Mouse (Mus musculus) cerebellum, adult 2 months (tissue): ENCODE results near the gene B230217C12Rik. TPM values are rescaled to one million over a fixed set of nuclear protein-coding genes. Genes with fewer than 3 reads are reported as not detected.

Experiments used
- DNase-seq, 2 experiments: peaks; one replicate each; pipeline ENCODE4 v3.0.0; 2021
- H3K27ac ChIP-seq: fragments of 200-500 bp; 2 replicates; pipeline ENCODE4 v1.5.1; 2012; ENCODE audit warnings: low read length, control low read depth, inconsistent platforms; ENCODE audit not compliant: insufficient read depth
- H3K27me3 ChIP-seq: fragments of 200-500 bp; 2 replicates; pipeline ENCODE4 v1.6.1; 2012; ENCODE audit warnings: inconsistent platforms, mild to moderate bottlenecking, low read length, moderate library complexity; ENCODE audit not compliant: control insufficient read depth, insufficient read depth
- H3K4me1 ChIP-seq: fragments of 200-500 bp; 2 replicates; pipeline ENCODE4 v1.6.1; 2011; ENCODE audit warnings: low read length; ENCODE audit not compliant: control insufficient read depth, insufficient read depth
- H3K4me3 ChIP-seq: fragments of 200-500 bp; replicated peaks from 2 replicates; pipeline ENCODE3; 2011; ENCODE audit warnings: mild to moderate bottlenecking, low read depth, low read length, control low read depth; ENCODE audit not compliant: insufficient read depth
- CTCF ChIP-seq: fragments of 200-500 bp; IDR thresholded peaks from 2 replicates; pipeline ENCODE4 v1.5.1; 2011; ENCODE audit warnings: low read depth, mild to moderate bottlenecking, control low read depth, low read length, moderate library complexity, borderline replicate concordance; ENCODE audit not compliant: insufficient read depth
- POLR2A ChIP-seq: fragments of 200-500 bp; IDR thresholded peaks from 2 replicates; pipeline ENCODE4 v1.6.1; 2011; ENCODE audit warnings: low read length, control low read depth, borderline replicate concordance; ENCODE audit not compliant: insufficient read depth
- WGBS: fragments of 180-500 bp; shearing (Covaris S2); methylation state at CpG from one replicate; pipeline ENCODE4 v1.1.7; 2018; 5-methylcytosine and 5-hydroxymethylcytosine counted together
- polyA plus RNA-seq: library from polyadenylated mRNA; depleted of rRNA; stranded (reverse); fragments of >200 nt; gene quantifications from 2 replicates; pipeline ENCODE4 v1.2.3, GENCODE M21; 2012

Gene B230217C12Rik
- polyA plus RNA-seq, 1 experiment = 117 TPM

GRCm38 (mm10) chr11:97816916-97817315, 23.7 kb upstream of the B230217C12Rik start:
- no peaks in the 10 kb centered on the region for H3K27me3 ChIP-seq
- 66% methylated on average over 9 of the region's 9 CpGs for WGBS
- no peak for TF ChIP-seq CTCF
- TF ChIP-seq POLR2A = no peak
- DNase-seq = no peak
- H3K4me1 ChIP-seq = peaks cover 51% of the 10 kb centered on the region
- H3K27ac ChIP-seq = no peak overlapping the region
- no peak overlapping the region for H3K4me3 ChIP-seq

- Histone ChIP-seq H3K27me3 (no peaks in the 10 kb centered on the region), H3K4me3 (no peak overlapping the region), H3K27ac (no peak overlapping the region), H3K4me1 (peaks cover 51% of the 10 kb centered on the region)
- DNase-seq = no peak
- TF ChIP-seq POLR2A = no peak
- no peak for TF ChIP-seq CTCF
- 77% methylated on average over 5 of the region's 5 CpGs for WGBS
Observed at GRCm38 (mm10) chr11:97817379-97817778, 23.2 kb upstream of the B230217C12Rik start.

GRCm38 (mm10) chr11:97818003-97818402, 22.6 kb upstream of the B230217C12Rik start:
- DNase-seq = no peak
- WGBS = 51% methylated on average over 6 of the region's 6 CpGs
- H3K27me3 ChIP-seq = no peaks in the 10 kb centered on the region
- no peak for TF ChIP-seq POLR2A
- TF ChIP-seq CTCF = no peak
- no peak overlapping the region for H3K4me3 ChIP-seq
- H3K4me1 ChIP-seq = peaks cover 51% of the 10 kb centered on the region
- H3K27ac ChIP-seq = 0 out of 2 replicates have a peak overlapping the region, but pooled peaks have one; percentile 26

GRCm38 (mm10) chr11:97818571-97818970, 22.0 kb upstream of the B230217C12Rik start:
- no peaks in the 10 kb centered on the region for H3K27me3 ChIP-seq
- peak overlapping the region; percentile 26 for H3K27ac ChIP-seq
- TF ChIP-seq CTCF = no peak
- TF ChIP-seq POLR2A = no peak
- DNase-seq = peak in 1 of 2 experiments; percentile 50
- WGBS = 17% methylated on average over 4 of the region's 4 CpGs
- H3K4me1 ChIP-seq = peaks cover 50% of the 10 kb centered on the region
- no peak overlapping the region for H3K4me3 ChIP-seq

- no peak overlapping the region for H3K4me3 ChIP-seq
- no peaks in the 10 kb centered on the region for H3K27me3 ChIP-seq
- H3K4me1 ChIP-seq = peaks cover 46% of the 10 kb centered on the region
- 0 out of 2 replicates have a peak overlapping the region, but pooled peaks have one; percentile 26 for H3K27ac ChIP-seq
- 62% methylated on average over 4 of the region's 4 CpGs for WGBS
- TF ChIP-seq POLR2A (no peak), CTCF (no peak)
- no peak for DNase-seq
Observed at GRCm38 (mm10) chr11:97819102-97819501, 21.5 kb upstream of the B230217C12Rik start.

GRCm38 (mm10) chr11:97819923-97820322, 20.7 kb upstream of the B230217C12Rik start:
- no peak for DNase-seq
- Histone ChIP-seq H3K4me1 (peaks cover 52% of the 10 kb centered on the region), H3K4me3 (no peak overlapping the region), H3K27me3 (no peaks in the 10 kb centered on the region), H3K27ac (no peak overlapping the region)
- TF ChIP-seq POLR2A (no peak), CTCF (no peak)
- WGBS = 85% methylated on average over 5 of the region's 5 CpGs

- Histone ChIP-seq H3K4me3 (no peak overlapping the region), H3K27ac (no peak overlapping the region; the same call in 1 of the 2 replicates), H3K4me1 (peaks cover 50% of the 10 kb centered on the region), H3K27me3 (no peaks in the 10 kb centered on the region)
- WGBS = 26% methylated on average over 4 of the region's 4 CpGs
- DNase-seq = peak; percentile 70 to 75
- TF ChIP-seq POLR2A (no peak), CTCF (no peak)
Observed at GRCm38 (mm10) chr11:97820840-97821239, 19.7 kb upstream of the B230217C12Rik start.

GRCm38 (mm10) chr11:97821401-97822064, 19.0 kb upstream of the B230217C12Rik start:
- no peak for DNase-seq
- Histone ChIP-seq H3K27ac (no peak overlapping the region), H3K4me1 (peaks cover 44% of the 10 kb centered on the region), H3K27me3 (no peaks in the 10 kb centered on the region), H3K4me3 (no peak overlapping the region)
- WGBS = 87% methylated on average over 8 of the region's 8 CpGs
- TF ChIP-seq POLR2A (no peak), CTCF (no peak)
